ENCODE assay signal across 9 mouse cellular contexts in genomic region chr1:186703256-186703979, GRCm38 (mm10). TPM values are rescaled to one million over a fixed set of nuclear protein-coding genes. Genes with fewer than 3 reads are reported as not detected.
A peak's percentile ranks its signal among the peaks of the same experiment; 100 is the strongest.
DNase-seq lines count a peak whose midpoint lies in the region; ATAC-seq lines count a peak whose summit lies in the region.
"Had no signal": no experiment of that assay in that cellular context is flagged by ENCODE, and none has a peak within 500 bp of the region (broad histone marks: within the 10 kb centered on the region; RNA-seq: fewer than 3 reads in every experiment).

No protein-coding gene starts in this region.

- H3K9ac ChIP-seq in embryonic facial prominence, embryonic 11.5 days (replicated peaks; ENCODE audit: low read length), result peak overlapping the region; percentile 81
- H3K9ac ChIP-seq in hindbrain, embryonic 13.5 days, result peak overlapping the region; percentile 72

- H3K27ac ChIP-seq in embryonic facial prominence, embryonic 11.5 days (replicated peaks; ENCODE audit: low read depth, low read length), result peak overlapping the region; percentile 47; the same call in 1 of the 2 replicates
- peak overlapping the region; percentile 18; the same call in 1 of the 2 replicates for H3K27ac ChIP-seq in hindbrain, embryonic 13.5 days

- peak; percentile 50 for DNase-seq in embryo, embryonic 10.5 days (ENCODE audit: low spot score)
- no peak for DNase-seq in embryo, embryonic 10 days (ENCODE audit: low spot score)
- DNase-seq in embryonic facial prominence, embryonic 11.5 days (ENCODE audit: low spot score), result peak; percentile 42
- DNase-seq in frontal cortex, postnatal 25 days (ENCODE audit: low spot score in 2 of 2), result no peak
- no peak for DNase-seq in frontal cortex, postnatal 36 days (ENCODE audit: low spot score in 2 of 2)
- DNase-seq in cerebellum, adult 8-10 months, result no peak

- H3K4me1 ChIP-seq in embryonic facial prominence, embryonic 11.5 days (ENCODE audit: control insufficient read depth, insufficient read depth, low read length), result no peaks in the 10 kb centered on the region
- H3K4me1 ChIP-seq in hindbrain, embryonic 13.5 days (replicated peaks), result peaks cover 36% of the 10 kb centered on the region

- ATAC-seq in embryonic facial prominence, embryonic 11.5 days (replicated peaks; ENCODE audit: insufficient number of reproducible peaks, low FRiP score, low TSS enrichment, low read depth), result no peak
- no peak for ATAC-seq in hindbrain, embryonic 13.5 days (ENCODE audit: low FRiP score)
- ATAC-seq in megakaryocyte progenitor cell, adult 5-6 weeks (replicated peaks; ENCODE audit: poor library complexity), result peak; percentile 32

- under 1% methylated on average over 15 of the region's 15 CpGs for WGBS in embryonic facial prominence, embryonic 11.5 days
- WGBS in hindbrain, embryonic 13.5 days, result under 1% methylated on average over 15 of the region's 15 CpGs

- H3K9me3 ChIP-seq in embryonic facial prominence, embryonic 11.5 days (replicated peaks; ENCODE audit: control insufficient read depth, low read length), result no peaks in the 10 kb centered on the region
- no peaks in the 10 kb centered on the region for H3K9me3 ChIP-seq in hindbrain, embryonic 13.5 days

- H3K36me3 ChIP-seq in embryonic facial prominence, embryonic 11.5 days (replicated peaks; ENCODE audit: control insufficient read depth, insufficient read depth, low read depth, low read length), result no peaks in the 10 kb centered on the region
- no peaks in the 10 kb centered on the region for H3K36me3 ChIP-seq in hindbrain, embryonic 13.5 days

- H3K4me2 ChIP-seq in embryonic facial prominence, embryonic 11.5 days (ENCODE audit: low read depth, low read length), result peak overlapping the region; percentile 87
- H3K4me2 ChIP-seq in hindbrain, embryonic 13.5 days, result peak overlapping the region; percentile 79

- H3K27me3 ChIP-seq in embryonic facial prominence, embryonic 11.5 days (ENCODE audit: control insufficient read depth, insufficient read depth, low read length), result no peaks in the 10 kb centered on the region
- peaks cover 18% of the 10 kb centered on the region for H3K27me3 ChIP-seq in hindbrain, embryonic 13.5 days

- H3K4me3 ChIP-seq in embryonic facial prominence, embryonic 11.5 days (ENCODE audit: low read depth, low read length), result peak overlapping the region; percentile 59
- H3K4me3 ChIP-seq in hindbrain, embryonic 13.5 days, result peak overlapping the region; percentile 66

RNA-seq across cellular contexts. Expression of gene Tgfb2, which starts 2.4 kb away (rescaled TPM):
- polyA plus RNA-seq in embryonic facial prominence, embryonic 11.5 days (2014; fragmentation: Nextera tagmentation; extraction: Ambion mirVana), result 38.5 and 53.7 TPM in 2 replicates
- polyA plus RNA-seq in hindbrain, embryonic 13.5 days (2015; fragmentation: Nextera tagmentation; extraction: Ambion mirVana), result 20.6 and 23.1 TPM in 2 replicates
- 0.05 and 0.12 TPM in 2 replicates for total RNA-seq in megakaryocyte progenitor cell, adult 5-6 weeks (2015)
- 0.44 TPM in 1 of 2 replicates, not detected in the other for total RNA-seq in megakaryocyte progenitor cell, adult 5-6 weeks (2017)
- total RNA-seq: neutrophil, adult 5-6 weeks had no signal

RNA-seq across cellular contexts. Expression of gene Rrp15, which starts 45.7 kb away (rescaled TPM):
- polyA plus RNA-seq in embryonic facial prominence, embryonic 11.5 days (2014; fragmentation: Nextera tagmentation; extraction: Ambion mirVana), result 86.4 and 87.4 TPM in 2 replicates
- 31.8 and 34.9 TPM in 2 replicates for polyA plus RNA-seq in hindbrain, embryonic 13.5 days (2015; fragmentation: Nextera tagmentation; extraction: Ambion mirVana)
- total RNA-seq in megakaryocyte progenitor cell, adult 5-6 weeks (2015), result 57.6 and 66.0 TPM in 2 replicates
- 125 and 169 TPM in 2 replicates for total RNA-seq in megakaryocyte progenitor cell, adult 5-6 weeks (2017)

Comparison
In these comparisons a context has a peak if more than half of its experiments do, and no peak if none do; other contexts are left out.
1. DNase-seq: peak in embryo, embryonic 10.5 days (single experiment) and embryonic facial prominence, embryonic 11.5 days (single experiment); none in embryo, embryonic 10 days (single experiment), frontal cortex, postnatal 25 days (0 of 2), frontal cortex, postnatal 36 days (0 of 2) and cerebellum, adult 8-10 months (single experiment).